In genomic region chr13:110260649-110261048, GRCm38 (mm10) we compare ENCODE assay signal across 13 mouse cellular contexts. TPM values are rescaled to one million over a fixed set of nuclear protein-coding genes. Genes with fewer than 3 reads are reported as not detected.
DNase-seq lines count a peak whose midpoint lies in the region; ATAC-seq and TF ChIP-seq lines count a peak whose summit lies in the region.
"Had no signal": no experiment of that assay in that cellular context is flagged by ENCODE, and none has a peak within 500 bp of the region (broad histone marks: within the 10 kb centered on the region; RNA-seq: fewer than 3 reads in every experiment).

No protein-coding gene starts in this region.

- H3K36me3 ChIP-seq in forebrain, embryonic 13.5 days (ENCODE audit: poor library complexity, severe bottlenecking), result peaks cover 6% of the 10 kb centered on the region; the same call in 1 of the 2 replicates
- H3K36me3 ChIP-seq in forebrain, embryonic 11.5 days (ENCODE audit: control insufficient read depth, insufficient read depth, low read length), result no peaks in the 10 kb centered on the region
- H3K36me3 ChIP-seq in neural tube, embryonic 13.5 days, result peaks cover 36% of the 10 kb centered on the region
- H3K36me3 ChIP-seq in hindbrain, embryonic 16.5 days (ENCODE audit: control insufficient read depth, insufficient read depth, low read length), result 0 out of 2 replicates have a peak, but pooled peaks cover 4% of the 10 kb centered on the region
- H3K36me3 ChIP-seq in intestine, postnatal 0 days (ENCODE audit: control insufficient read depth, insufficient read depth), result no peaks in the 10 kb centered on the region
- H3K36me3 ChIP-seq: limb, embryonic 12.5 days; lung, embryonic 15.5 days had no signal

- 0 out of 2 replicates have a peak overlapping the region, but pooled peaks have one; percentile 2 for H3K27ac ChIP-seq in forebrain, embryonic 13.5 days
- H3K27ac ChIP-seq in forebrain, embryonic 11.5 days (ENCODE audit: low read depth, low read length), result no peak overlapping the region
- peak overlapping the region; percentile 52 for H3K27ac ChIP-seq in neural tube, embryonic 13.5 days (replicated peaks)
- no peak overlapping the region for H3K27ac ChIP-seq in hindbrain, embryonic 16.5 days (ENCODE audit: low read depth, low read length)
- no peak overlapping the region for H3K27ac ChIP-seq in intestine, postnatal 0 days (ENCODE audit: low read depth, low read length)
- H3K27ac ChIP-seq: limb, embryonic 12.5 days; lung, embryonic 15.5 days had no signal

- no peaks in the 10 kb centered on the region for H3K27me3 ChIP-seq in forebrain, embryonic 13.5 days
- no peaks in the 10 kb centered on the region for H3K27me3 ChIP-seq in forebrain, embryonic 11.5 days (ENCODE audit: control insufficient read depth, insufficient read depth, low read length)
- no peaks in the 10 kb centered on the region for H3K27me3 ChIP-seq in neural tube, embryonic 13.5 days
- H3K27me3 ChIP-seq in hindbrain, embryonic 16.5 days (replicated peaks; ENCODE audit: control insufficient read depth, insufficient read depth, low read length), result no peaks in the 10 kb centered on the region
- H3K27me3 ChIP-seq in intestine, postnatal 0 days (replicated peaks; ENCODE audit: control insufficient read depth, insufficient read depth, low read length), result no peaks in the 10 kb centered on the region
- H3K27me3 ChIP-seq: limb, embryonic 12.5 days; lung, embryonic 15.5 days had no signal

- DNase-seq in forebrain, embryonic 11.5 days (ENCODE audit: low spot score), result no peak
- DNase-seq in neural tube, embryonic 10.5 days (ENCODE audit: extremely low spot score, low spot score), result no peak
- DNase-seq in spleen, postnatal 36 days (ENCODE audit: low spot score in 2 of 2), result no peak
- DNase-seq in right cerebral cortex, postnatal 14 days, result no peak
- DNase-seq: cerebellum, adult 9-10 months; layer of hippocampus, adult 9-11 months; spleen, adult 18-20 months had no signal

- ATAC-seq in forebrain, embryonic 13.5 days, result peak; percentile 87; the same call in 1 of the 2 replicates
- ATAC-seq in forebrain, embryonic 11.5 days (replicated peaks; ENCODE audit: low FRiP score), result no peak
- ATAC-seq in neural tube, embryonic 13.5 days (ENCODE audit: low read depth), result peak; percentile 63
- ATAC-seq in hindbrain, embryonic 16.5 days, result 0 out of 2 replicates have a peak, but pooled peaks have one; percentile 63
- no peak for ATAC-seq in intestine, postnatal 0 days

- no peak overlapping the region for H3K9ac ChIP-seq in forebrain, embryonic 13.5 days
- no peak overlapping the region for H3K9ac ChIP-seq in forebrain, embryonic 11.5 days (ENCODE audit: low read length)
- no peak overlapping the region for H3K9ac ChIP-seq in neural tube, embryonic 13.5 days
- no peak overlapping the region for H3K9ac ChIP-seq in hindbrain, embryonic 16.5 days (ENCODE audit: low read depth, low read length)
- H3K9ac ChIP-seq in intestine, postnatal 0 days (ENCODE audit: low read depth, low read length), result no peak overlapping the region
- H3K9ac ChIP-seq: limb, embryonic 12.5 days; lung, embryonic 15.5 days had no signal

- WGBS in forebrain, embryonic 13.5 days, result 75% methylated on average over 1 of the region's 1 CpGs
- 83% methylated on average over 1 of the region's 1 CpGs for WGBS in forebrain, embryonic 11.5 days
- WGBS in neural tube, embryonic 13.5 days, result 77% methylated on average over 1 of the region's 1 CpGs
- 40% methylated on average over 1 of the region's 1 CpGs for WGBS in hindbrain, embryonic 16.5 days
- 60% methylated on average over 1 of the region's 1 CpGs for WGBS in intestine, postnatal 0 days

- H3K4me3 ChIP-seq in forebrain, embryonic 13.5 days, result no peak overlapping the region
- no peak overlapping the region for H3K4me3 ChIP-seq in forebrain, embryonic 11.5 days (ENCODE audit: low read depth, low read length)
- no peak overlapping the region for H3K4me3 ChIP-seq in neural tube, embryonic 13.5 days
- no peak overlapping the region for H3K4me3 ChIP-seq in hindbrain, embryonic 16.5 days (ENCODE audit: low read length)
- H3K4me3 ChIP-seq in intestine, postnatal 0 days (ENCODE audit: low read depth, low read length), result no peak overlapping the region
- H3K4me3 ChIP-seq: limb, embryonic 12.5 days; lung, embryonic 15.5 days had no signal

- H3K4me2 ChIP-seq in forebrain, embryonic 13.5 days, result no peak overlapping the region
- H3K4me2 ChIP-seq in forebrain, embryonic 11.5 days (ENCODE audit: low read depth, low read length, severe bottlenecking), result no peak overlapping the region
- no peak overlapping the region for H3K4me2 ChIP-seq in neural tube, embryonic 13.5 days
- H3K4me2 ChIP-seq in hindbrain, embryonic 16.5 days (ENCODE audit: low read length), result no peak overlapping the region
- no peak overlapping the region for H3K4me2 ChIP-seq in intestine, postnatal 0 days (replicated peaks; ENCODE audit: low read depth)
- H3K4me2 ChIP-seq: limb, embryonic 12.5 days; lung, embryonic 15.5 days had no signal

- H3K9me3 ChIP-seq in forebrain, embryonic 13.5 days (replicated peaks), result no peaks in the 10 kb centered on the region
- H3K9me3 ChIP-seq in forebrain, embryonic 11.5 days (ENCODE audit: control insufficient read depth, low read length), result no peaks in the 10 kb centered on the region
- H3K9me3 ChIP-seq in neural tube, embryonic 13.5 days, result no peaks in the 10 kb centered on the region
- H3K9me3 ChIP-seq in hindbrain, embryonic 16.5 days (ENCODE audit: control insufficient read depth, low read length), result no peaks in the 10 kb centered on the region
- no peaks in the 10 kb centered on the region for H3K9me3 ChIP-seq in intestine, postnatal 0 days (ENCODE audit: control insufficient read depth)
- H3K9me3 ChIP-seq: limb, embryonic 12.5 days; lung, embryonic 15.5 days had no signal

- peaks cover 7% of the 10 kb centered on the region for H3K4me1 ChIP-seq in forebrain, embryonic 13.5 days
- H3K4me1 ChIP-seq in forebrain, embryonic 11.5 days (replicated peaks; ENCODE audit: control insufficient read depth, insufficient read depth, low read length), result no peaks in the 10 kb centered on the region
- H3K4me1 ChIP-seq in neural tube, embryonic 13.5 days (replicated peaks), result peaks cover 21% of the 10 kb centered on the region
- peaks cover 6% of the 10 kb centered on the region for H3K4me1 ChIP-seq in hindbrain, embryonic 16.5 days (ENCODE audit: control insufficient read depth, insufficient read depth, low read depth, low read length)
- no peaks in the 10 kb centered on the region for H3K4me1 ChIP-seq in intestine, postnatal 0 days (replicated peaks; ENCODE audit: control insufficient read depth, insufficient read depth, low read length)
- H3K4me1 ChIP-seq: lung, embryonic 15.5 days had no signal

- TF ChIP-seq CTCF in intestine, postnatal 0 days (IDR thresholded peaks at IDR 0.05; ENCODE audit: low read depth), result no peak

RNA-seq across cellular contexts. Expression of gene Rab3c, which starts 20.1 kb away (rescaled TPM):
- polyA plus RNA-seq in forebrain, embryonic 13.5 days (2015; fragmentation: Nextera tagmentation; extraction: Ambion mirVana), result 87.2 and 89.1 TPM in 2 replicates
- 15.5 and 17.4 TPM in 2 replicates for polyA plus RNA-seq in forebrain, embryonic 11.5 days (2014; fragmentation: Nextera tagmentation; extraction: Ambion mirVana)
- 174 and 176 TPM in 2 replicates for polyA plus RNA-seq in neural tube, embryonic 13.5 days (2015; fragmentation: Nextera tagmentation; extraction: Ambion mirVana)
- polyA plus RNA-seq in hindbrain, embryonic 16.5 days (2015; fragmentation: Nextera tagmentation; extraction: Ambion mirVana), result 192 and 206 TPM in 2 replicates
- polyA plus RNA-seq in intestine, postnatal 0 days (2015; fragmentation: Nextera tagmentation; extraction: Ambion mirVana), result 3.0 TPM in 2 replicates

Comparison
In these comparisons a context has a peak if more than half of its experiments do, and no peak if none do; other contexts are left out.
1. ATAC-seq: peak in forebrain, embryonic 13.5 days (single experiment), neural tube, embryonic 13.5 days (single experiment) and hindbrain, embryonic 16.5 days (single experiment); none in forebrain, embryonic 11.5 days (single experiment) and intestine, postnatal 0 days (single experiment).
2. H3K27ac ChIP-seq: peak in forebrain, embryonic 13.5 days (single experiment) and neural tube, embryonic 13.5 days (single experiment); none in forebrain, embryonic 11.5 days (single experiment), hindbrain, embryonic 16.5 days (single experiment) and intestine, postnatal 0 days (single experiment).